Comparison of ENCODE assay signal across 8 mouse cellular contexts in the genomic region with DNA sequence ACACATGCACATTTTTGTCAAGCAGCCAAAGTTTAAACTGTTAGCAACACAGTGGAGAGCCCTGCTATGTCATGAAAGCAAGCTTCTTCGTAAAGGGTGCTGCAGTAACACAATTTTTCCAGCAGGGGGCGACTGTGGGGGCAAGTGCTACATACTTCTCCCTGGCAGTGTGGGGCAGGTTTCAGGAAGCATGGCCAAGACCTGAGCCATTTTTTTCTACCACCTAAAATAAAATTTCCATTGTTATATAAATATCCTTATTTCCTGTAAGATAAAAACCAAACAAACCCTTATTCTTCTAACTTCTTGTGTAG.
A peak's percentile ranks its signal among the peaks of the same experiment; 100 is the strongest.
DNase-seq lines count a peak whose midpoint lies in the region; ATAC-seq and TF ChIP-seq lines count a peak whose summit lies in the region.

No protein-coding gene starts in this region.

- H3K9me3 ChIP-seq in forebrain, postnatal 0 days (ENCODE audit: low read length): no peaks in the 10 kb centered on the region
- no peaks in the 10 kb centered on the region for H3K9me3 ChIP-seq in forebrain, embryonic 16.5 days (ENCODE audit: control insufficient read depth, low read length)

- H3K9ac ChIP-seq in forebrain, postnatal 0 days: no peak overlapping the region
- no peak overlapping the region for H3K9ac ChIP-seq in forebrain, embryonic 16.5 days (replicated peaks; ENCODE audit: low read depth, low read length)

- ATAC-seq in forebrain, postnatal 0 days: peak; percentile 42
- no peak for ATAC-seq in forebrain, embryonic 16.5 days

- H3K27me3 ChIP-seq in forebrain, postnatal 0 days (ENCODE audit: insufficient read depth, low read length): no peaks in the 10 kb centered on the region
- no peaks in the 10 kb centered on the region for H3K27me3 ChIP-seq in forebrain, embryonic 16.5 days (replicated peaks; ENCODE audit: control insufficient read depth, insufficient read depth, low read length)
- no peaks in the 10 kb centered on the region for H3K27me3 ChIP-seq in splenic B cell, adult 2 months (ENCODE audit: control insufficient read depth, insufficient read depth, low read length, poor library complexity, severe bottlenecking)

- no peak overlapping the region for H3K27ac ChIP-seq in forebrain, postnatal 0 days (ENCODE audit: low read depth, low read length)
- no peak overlapping the region for H3K27ac ChIP-seq in forebrain, embryonic 16.5 days (ENCODE audit: low read length)

- 32% methylated on average over 2 of the region's 2 CpGs for WGBS in forebrain, postnatal 0 days
- 30% methylated on average over 2 of the region's 2 CpGs for WGBS in forebrain, embryonic 16.5 days

- TF ChIP-seq CTCF in forebrain, postnatal 0 days (IDR thresholded peaks at IDR 0.05; ENCODE audit: low read depth): peak; percentile 74

- H3K4me1 ChIP-seq in forebrain, postnatal 0 days (ENCODE audit: insufficient read depth): 0 out of 2 replicates have a peak, but pooled peaks cover under 1% of the 10 kb centered on the region
- peaks cover 8% of the 10 kb centered on the region for H3K4me1 ChIP-seq in forebrain, embryonic 16.5 days (replicated peaks; ENCODE audit: control insufficient read depth, insufficient read depth, low read length)

- H3K4me3 ChIP-seq in forebrain, postnatal 0 days (ENCODE audit: low read depth, low read length): no peak overlapping the region
- H3K4me3 ChIP-seq in forebrain, embryonic 16.5 days (replicated peaks; ENCODE audit: low read length): no peak overlapping the region

- H3K36me3 ChIP-seq in forebrain, postnatal 0 days (ENCODE audit: insufficient read depth): no peaks in the 10 kb centered on the region
- no peaks in the 10 kb centered on the region for H3K36me3 ChIP-seq in forebrain, embryonic 16.5 days (ENCODE audit: control insufficient read depth, insufficient read depth)
- no peaks in the 10 kb centered on the region; the same call in 1 of the 2 replicates for H3K36me3 ChIP-seq in splenic B cell, adult 2 months (ENCODE audit: control insufficient read depth, insufficient read depth, low read length, poor library complexity, severe bottlenecking)

- DNase-seq in forebrain, postnatal 0 days: peak; percentile 52
- DNase-seq in A20 (ENCODE audit: low read depth, low spot score): peak; percentile 60
- peak; percentile 32 for DNase-seq in ZHBTc4 (ENCODE audit: low read depth, low spot score)
- DNase-seq in kidney, postnatal 36 days: peak; percentile 4 to 31
- peak; percentile 71 for DNase-seq in splenic B cell, adult 2 months (ENCODE audit: low read depth, low spot score)
- DNase-seq in MN1 (ENCODE audit: low spot score): no peak
- no peak for DNase-seq in urinary bladder, adult 2 months (ENCODE audit: low spot score)

- no peak overlapping the region for H3K4me2 ChIP-seq in forebrain, postnatal 0 days (ENCODE audit: low read depth)
- no peak overlapping the region for H3K4me2 ChIP-seq in forebrain, embryonic 16.5 days (ENCODE audit: low read length)

Comparison
In these comparisons a context has a peak if more than half of its experiments do, and no peak if none do; other contexts are left out.
1. DNase-seq: peak in forebrain, postnatal 0 days (single experiment), A20 (single experiment), ZHBTc4 (single experiment), kidney, postnatal 36 days (2 of 2) and splenic B cell, adult 2 months (single experiment); none in MN1 (single experiment) and urinary bladder, adult 2 months (single experiment).